Mouse (Mus musculus): ENCODE data around the gene Gm10964. TPM values are rescaled to one million over a fixed set of nuclear protein-coding genes. Genes with fewer than 3 reads are reported as not detected.

The Gm10964 gene
- total RNA-seq (2021), result not detected
- long read RNA-seq, partial matches to known transcripts, result 0 of 6 reads
- long read RNA-seq, other reads (novel, unspliced or antisense), result 6 of 6 reads

GRCm38 (mm10) chr3:103739329-103739728 is at the start of gene Gm10964:
TSS of gene Gm10964 (plus strand) at chr3:103739366.
- no peak for DNase-seq (ENCODE audit: low spot score in 2 of 2)

- no peak for DNase-seq (ENCODE audit: low spot score in 2 of 2)
These were observed 48.7 kb upstream of the Gm10964 start for GRCm38 (mm10) chr3:103690506-103690905.

GRCm38 (mm10) chr3:103695556-103695955 is 43.6 kb upstream of the Gm10964 start:
- DNase-seq (ENCODE audit: low spot score in 2 of 2), result no peak

- DNase-seq (ENCODE audit: low spot score in 2 of 2), result no peak
These were observed 42.7 kb upstream of the Gm10964 start for GRCm38 (mm10) chr3:103696388-103696925.

- DNase-seq (ENCODE audit: low spot score in 2 of 2), result no peak
These were observed 34.5 kb upstream of the Gm10964 start for GRCm38 (mm10) chr3:103704661-103705060.

- no peak for DNase-seq (ENCODE audit: low spot score in 2 of 2)
These were observed 33.7 kb upstream of the Gm10964 start for GRCm38 (mm10) chr3:103705426-103705825.

- no peak for DNase-seq (ENCODE audit: low spot score in 2 of 2)
These were observed 29.6 kb upstream of the Gm10964 start for GRCm38 (mm10) chr3:103709470-103710040.

GRCm38 (mm10) chr3:103712196-103712595 is 27.0 kb upstream of the Gm10964 start:
- peak in 1 of 2 experiments; percentile 3 for DNase-seq (ENCODE audit: low spot score in 2 of 2)

GRCm38 (mm10) chr3:103714236-103714875 is 24.8 kb upstream of the Gm10964 start:
- peak in 1 of 2 experiments; percentile 22 for DNase-seq (ENCODE audit: low spot score in 2 of 2)

GRCm38 (mm10) chr3:103714942-103715341 is 24.2 kb upstream of the Gm10964 start:
- DNase-seq (ENCODE audit: low spot score in 2 of 2), result peak in 1 of 2 experiments; percentile 7

- peak in 1 of 2 experiments; percentile 44 for DNase-seq (ENCODE audit: low spot score in 2 of 2)
These were observed 23.1 kb upstream of the Gm10964 start for GRCm38 (mm10) chr3:103715762-103716693.

GRCm38 (mm10) chr3:103716774-103717760 is 22.1 kb upstream of the Gm10964 start:
- DNase-seq (ENCODE audit: low spot score in 2 of 2), result no peak

GRCm38 (mm10) chr3:103718728-103719127 is 20.4 kb upstream of the Gm10964 start:
- peak in 1 of 2 experiments; percentile 10 for DNase-seq (ENCODE audit: low spot score in 2 of 2)

- DNase-seq (ENCODE audit: low spot score in 2 of 2), result peak in 1 of 2 experiments; percentile 7
These were observed 15.0 kb upstream of the Gm10964 start for GRCm38 (mm10) chr3:103724137-103724536.

- no peak for DNase-seq (ENCODE audit: low spot score in 2 of 2)
These were observed 12.5 kb upstream of the Gm10964 start for GRCm38 (mm10) chr3:103726642-103727041.

- no peak for DNase-seq (ENCODE audit: low spot score in 2 of 2)
These were observed 11.3 kb upstream of the Gm10964 start for GRCm38 (mm10) chr3:103727813-103728326.

GRCm38 (mm10) chr3:103729850-103730249 is 9.3 kb upstream of the Gm10964 start:
- no peak for DNase-seq (ENCODE audit: low spot score in 2 of 2)

GRCm38 (mm10) chr3:103732116-103732515 is 7.0 kb upstream of the Gm10964 start:
- DNase-seq (ENCODE audit: low spot score in 2 of 2), result no peak

- no peak for DNase-seq (ENCODE audit: low spot score in 2 of 2)
These were observed 6.0 kb upstream of the Gm10964 start for GRCm38 (mm10) chr3:103733176-103733575.
